Mouse (Mus musculus) hindbrain, embryonic 11.5 days (tissue): ENCODE data around the gene Spata31d1b. TPM values are rescaled to one million over a fixed set of nuclear protein-coding genes. Genes with fewer than 3 reads are reported as not detected.
A peak's percentile ranks its signal among the peaks of the same experiment; 100 is the strongest.

Experiments used
- ATAC-seq: fragments of 200-750 bp; cut with Nextera tagmentation; 2 replicates; pipeline ENCODE4 v1.8.0; 2017; ENCODE audit warnings: mild to moderate bottlenecking, moderate TSS enrichment, moderate library complexity; ENCODE audit not compliant: low FRiP score
- DNase-seq: peaks from one replicate; pipeline ENCODE4 v3.0.0-alpha.2; 2015; ENCODE audit warnings: low spot score
- H3K27ac ChIP-seq: fragments of 300-500 bp; sonication (generic); 2 replicates; pipeline ENCODE4 v1.5.1; 2014; ENCODE audit warnings: mild to moderate bottlenecking, low read depth, low read length
- H3K27me3 ChIP-seq: fragments of 300-500 bp; sonication (generic); 2 replicates; pipeline ENCODE4 v1.6.1; 2014; ENCODE audit warnings: mild to moderate bottlenecking, low read length, moderate library complexity, mixed read lengths; ENCODE audit not compliant: control insufficient read depth, insufficient read depth
- H3K36me3 ChIP-seq: fragments of 300-500 bp; sonication (generic); 2 replicates; pipeline ENCODE4 v1.6.1; 2014; ENCODE audit warnings: mild to moderate bottlenecking, low read length, moderate library complexity, mixed read lengths; ENCODE audit not compliant: control insufficient read depth, insufficient read depth
- H3K4me1 ChIP-seq: fragments of 300-500 bp; sonication (generic); replicated peaks from 2 replicates; pipeline ENCODE4 v1.6.1; 2014; ENCODE audit warnings: low read length, mixed read lengths; ENCODE audit not compliant: control insufficient read depth, insufficient read depth
- H3K4me2 ChIP-seq: fragments of 300-500 bp; sonication (generic); replicated peaks from 2 replicates; pipeline ENCODE4 v1.6.1; 2014; ENCODE audit warnings: mild to moderate bottlenecking, low read depth, low read length
- H3K4me3 ChIP-seq: fragments of 300-500 bp; sonication (generic); 2 replicates; pipeline ENCODE4 v1.5.1; 2014; ENCODE audit warnings: low read depth, low read length
- H3K9ac ChIP-seq: fragments of 300-500 bp; sonication (generic); 2 replicates; pipeline ENCODE4 v1.6.1; 2014; ENCODE audit warnings: low read depth, low read length
- H3K9me3 ChIP-seq: fragments of 300-500 bp; sonication (generic); 2 replicates; pipeline ENCODE4 v1.6.1; 2016; ENCODE audit warnings: low read length; ENCODE audit not compliant: control insufficient read depth
- WGBS: fragments of 180-500 bp; shearing (Covaris S2); extraction: QIAGEN DNeasy Blood & Tissue Kit; methylation state at CpG from one replicate; pipeline ENCODE4 v1.1.7; 2014; 5-methylcytosine and 5-hydroxymethylcytosine counted together
- polyA plus RNA-seq: library from polyadenylated mRNA; unstranded; fragments of >200 nt; fragmentation: Nextera tagmentation; extraction: Ambion mirVana; gene quantifications from 2 replicates; pipeline ENCODE4 v1.2.1, GENCODE M21; 2014

The Spata31d1b gene
- polyA plus RNA-seq, 1 experiment from 2014 or later, result not detected

DNA sequence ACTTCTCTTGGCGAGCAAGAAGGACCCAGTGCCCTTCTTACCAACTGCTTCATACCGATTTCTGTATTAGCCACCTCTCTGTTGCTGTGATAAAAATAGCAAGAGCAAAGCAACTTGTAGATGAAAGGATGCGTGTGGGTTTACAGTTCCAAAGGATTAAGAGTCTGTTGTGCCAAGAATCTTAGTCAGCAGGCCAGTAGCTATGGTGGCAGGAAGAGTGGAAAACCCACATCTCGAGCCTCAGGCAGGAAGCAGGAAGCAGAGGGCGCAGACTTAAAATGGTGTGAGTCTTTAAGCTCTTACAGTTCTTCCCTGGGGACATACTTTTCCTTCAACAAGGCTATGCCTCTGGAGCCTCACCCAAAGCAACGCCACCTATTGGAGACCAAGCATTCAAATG lies 33.4 kb downstream of the Spata31d1b start:
- Histone ChIP-seq H3K27ac (no peak overlapping the region), H3K27me3 (no peaks in the 10 kb centered on the region), H3K36me3 (no peaks in the 10 kb centered on the region), H3K4me3 (no peak overlapping the region), H3K9ac (no peak overlapping the region), H3K4me2 (no peak overlapping the region), H3K9me3 (no peaks in the 10 kb centered on the region), H3K4me1 (no peaks in the 10 kb centered on the region)
- no peak for ATAC-seq
- 87% methylated on average over 6 of the region's 6 CpGs for WGBS
- DNase-seq, result no peak

DNA sequence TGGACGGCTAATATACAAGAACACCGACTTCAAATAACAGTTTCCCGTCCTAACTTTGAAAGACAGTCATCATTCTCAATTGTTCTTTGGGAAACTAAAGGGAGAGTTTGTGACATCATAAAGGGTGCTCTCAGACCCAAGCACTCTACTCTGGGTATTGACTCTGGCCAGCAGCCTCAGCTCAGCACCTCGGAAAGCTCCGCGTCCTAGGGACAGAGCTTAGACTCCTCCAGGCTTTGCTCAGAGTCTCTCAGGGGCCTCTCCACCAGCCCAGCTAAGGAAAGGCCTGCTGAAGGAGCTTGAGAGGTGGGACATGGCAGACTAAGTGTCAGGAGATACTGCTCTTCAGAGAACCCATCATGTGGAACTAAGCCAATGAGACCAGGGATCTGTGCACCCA lies 34.1 kb downstream of the Spata31d1b start:
- Histone ChIP-seq H3K27ac (no peak overlapping the region), H3K4me3 (no peak overlapping the region), H3K36me3 (no peaks in the 10 kb centered on the region), H3K9ac (no peak overlapping the region), H3K27me3 (no peaks in the 10 kb centered on the region), H3K9me3 (no peaks in the 10 kb centered on the region), H3K4me2 (no peak overlapping the region), H3K4me1 (no peaks in the 10 kb centered on the region)
- DNase-seq, result no peak
- ATAC-seq, result no peak
- WGBS, result 72% methylated on average over 5 of the region's 6 CpGs

DNA sequence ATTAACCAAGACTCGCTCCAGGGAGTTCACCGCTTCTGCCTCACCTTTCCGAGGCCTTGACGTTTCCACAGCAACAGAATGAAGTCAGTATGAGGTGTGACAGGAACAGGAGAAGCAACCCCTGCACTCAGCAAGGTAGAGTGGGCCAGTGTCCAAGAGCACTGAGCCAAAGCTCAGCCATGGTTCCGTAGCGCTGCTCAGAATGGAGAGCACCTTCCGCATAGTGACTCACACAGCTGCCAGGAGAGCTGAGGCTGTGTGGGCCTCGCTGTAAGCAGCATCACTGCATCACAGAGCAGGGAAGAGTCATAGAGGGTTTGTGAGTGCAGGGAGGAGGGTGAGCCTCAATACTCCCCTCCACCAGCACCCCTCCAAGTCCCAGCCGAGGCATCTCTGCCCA lies 34.6 kb downstream of the Spata31d1b start, which contains the start of gene 1700014D04Rik:
Gene 1700014D04Rik (minus strand): TSS at position 42 of the 400 bp plus-strand sequence.
- Histone ChIP-seq H3K9me3 (no peaks in the 10 kb centered on the region), H3K4me2 (no peak within 1 kb of the TSS), H3K27ac (no peak within 1 kb of the TSS), H3K9ac (no peak within 1 kb of the TSS), H3K4me3 (no peak within 1 kb of the TSS), H3K36me3 (no peaks in the 10 kb centered on the region), H3K4me1 (no peaks in the 10 kb centered on the region), H3K27me3 (no peaks in the 10 kb centered on the region)
- whole genome bisulfite sequencing, result 88% methylated on average over 9 of the region's 9 CpGs
- no peak for DNase-seq
- no peak for ATAC-seq

DNA sequence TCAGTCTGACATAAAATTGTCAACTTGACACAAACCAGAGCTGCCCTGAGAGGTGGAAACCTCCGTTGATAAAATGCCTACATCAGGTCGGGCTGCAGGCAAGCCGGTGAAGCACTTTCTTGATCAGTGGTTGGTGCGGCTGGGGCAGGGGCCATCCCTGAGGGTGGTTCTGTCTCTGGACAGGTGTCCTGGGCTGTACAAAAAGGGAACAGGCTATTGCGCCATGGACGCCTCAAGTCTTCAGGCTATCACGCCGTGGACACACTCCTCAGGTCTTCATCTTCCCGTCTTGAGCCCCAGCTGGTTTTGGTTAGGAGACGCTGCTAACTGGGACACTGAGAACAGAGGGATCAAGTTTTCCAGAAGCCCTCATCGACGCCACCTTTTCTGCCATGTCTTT lies 38.2 kb downstream of the Spata31d1b start:
- no peak overlapping the region for H3K9ac ChIP-seq
- 80% methylated on average over 12 of the region's 12 CpGs for WGBS
- no peak overlapping the region for H3K4me2 ChIP-seq
- H3K36me3 ChIP-seq, result 0 out of 2 replicates have a peak, but pooled peaks cover 3% of the 10 kb centered on the region
- ATAC-seq (no peak), DNase-seq (no peak)
- no peaks in the 10 kb centered on the region for H3K9me3 ChIP-seq
- H3K4me1 ChIP-seq, result no peaks in the 10 kb centered on the region
- no peaks in the 10 kb centered on the region for H3K27me3 ChIP-seq
- H3K27ac ChIP-seq, result no peak overlapping the region
- no peak overlapping the region for H3K4me3 ChIP-seq

DNA sequence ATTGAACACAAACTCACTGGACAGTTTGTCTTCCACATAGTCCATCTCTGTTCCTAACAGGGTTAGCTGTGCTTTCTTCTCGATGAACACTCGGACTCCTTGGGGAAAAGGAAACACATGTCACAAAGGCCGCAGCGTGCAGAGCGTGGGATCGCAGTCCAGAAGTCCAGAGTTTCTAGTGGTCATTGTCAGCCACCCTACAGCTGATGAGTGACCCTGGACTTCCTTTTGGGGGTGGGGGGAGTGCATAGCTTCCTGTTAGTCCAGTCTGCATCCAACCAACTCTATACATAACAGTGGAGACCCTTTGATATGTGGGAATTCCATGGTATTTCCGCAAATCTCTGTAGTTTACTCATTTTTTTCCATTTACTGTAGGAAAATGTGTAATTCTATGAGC lies 44.8 kb downstream of the Spata31d1b start:
- Histone ChIP-seq H3K4me1 (no peaks in the 10 kb centered on the region), H3K9me3 (no peaks in the 10 kb centered on the region), H3K9ac (no peak overlapping the region), H3K27me3 (no peaks in the 10 kb centered on the region), H3K36me3 (0 out of 2 replicates have a peak, but pooled peaks cover 8% of the 10 kb centered on the region), H3K27ac (no peak overlapping the region), H3K4me3 (no peak overlapping the region), H3K4me2 (no peak overlapping the region)
- 88% methylated on average over 7 of the region's 7 CpGs for WGBS
- ATAC-seq (no peak), DNase-seq (no peak)

DNA sequence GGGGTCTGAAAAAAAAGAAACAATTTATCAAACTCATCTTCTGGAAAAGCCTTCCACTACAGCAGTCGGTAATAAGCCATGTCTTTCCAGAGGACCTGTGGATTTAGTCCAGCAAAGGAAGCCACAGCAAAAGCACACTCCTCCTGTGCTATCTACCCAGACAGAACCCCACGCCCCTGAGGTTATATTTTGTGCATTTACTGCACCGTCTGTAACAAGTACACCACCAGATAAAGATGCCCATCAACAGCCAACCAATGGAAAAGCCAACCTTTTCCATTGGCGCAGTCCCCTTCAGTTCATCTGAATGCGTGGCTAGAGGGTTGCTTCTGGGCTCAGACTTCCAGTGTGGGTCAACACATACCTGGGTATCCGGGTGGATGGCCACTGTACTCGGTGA lies 50.7 kb downstream of the Spata31d1b start:
- no peak overlapping the region for H3K27ac ChIP-seq
- ATAC-seq (no peak), DNase-seq (no peak)
- no peak overlapping the region for H3K4me2 ChIP-seq
- H3K9me3 ChIP-seq, result no peaks in the 10 kb centered on the region
- 0 out of 2 replicates have a peak, but pooled peaks cover 2% of the 10 kb centered on the region for H3K36me3 ChIP-seq
- no peaks in the 10 kb centered on the region for H3K27me3 ChIP-seq
- no peak overlapping the region for H3K4me3 ChIP-seq
- peaks cover 6% of the 10 kb centered on the region for H3K4me1 ChIP-seq
- H3K9ac ChIP-seq, result no peak overlapping the region
- WGBS, result 93% methylated on average over 7 of the region's 7 CpGs

DNA sequence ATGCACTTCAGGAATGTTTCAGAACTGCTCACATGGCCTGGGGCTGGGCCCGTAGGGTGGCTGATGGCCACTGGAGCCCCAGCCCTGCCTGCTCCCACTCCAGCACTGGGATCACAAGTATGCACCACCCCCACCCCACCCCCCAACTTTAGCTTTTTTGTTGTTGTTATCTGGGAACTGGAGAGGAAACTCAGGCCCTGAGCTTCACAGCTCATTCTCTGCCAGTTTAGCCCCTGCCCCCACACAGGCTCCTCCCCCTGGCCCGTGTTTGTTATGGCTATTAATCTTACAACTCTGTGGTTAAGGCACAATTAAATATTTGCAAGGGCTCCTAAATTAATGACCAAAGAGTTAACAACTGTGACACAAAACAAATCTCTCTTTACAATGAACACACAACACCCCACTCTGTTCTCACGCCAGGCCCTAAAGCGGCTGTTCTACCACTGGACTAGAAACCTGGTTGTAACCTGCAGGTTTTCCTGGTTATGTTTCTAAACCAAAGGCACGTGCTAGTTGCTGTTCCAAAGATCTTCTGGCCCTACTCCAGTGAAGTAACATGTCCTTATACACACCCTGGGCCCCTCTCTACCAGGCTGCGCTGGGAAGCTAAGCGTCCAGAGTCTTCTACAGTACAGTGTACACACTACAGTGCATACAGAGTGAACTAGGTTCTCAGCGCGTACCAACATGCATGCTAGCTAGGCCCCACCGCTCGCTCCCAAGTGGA lies 54.9 kb downstream of the Spata31d1b start:
- Histone ChIP-seq H3K27me3 (no peaks in the 10 kb centered on the region), H3K27ac (no peak overlapping the region), H3K4me2 (no peak overlapping the region), H3K9ac (no peak overlapping the region), H3K9me3 (no peaks in the 10 kb centered on the region), H3K36me3 (no peaks in the 10 kb centered on the region), H3K4me3 (no peak overlapping the region), H3K4me1 (peaks cover 9% of the 10 kb centered on the region)
- ATAC-seq, result no peak
- no peak for DNase-seq
- WGBS, result 83% methylated on average over 11 of the region's 11 CpGs

DNA sequence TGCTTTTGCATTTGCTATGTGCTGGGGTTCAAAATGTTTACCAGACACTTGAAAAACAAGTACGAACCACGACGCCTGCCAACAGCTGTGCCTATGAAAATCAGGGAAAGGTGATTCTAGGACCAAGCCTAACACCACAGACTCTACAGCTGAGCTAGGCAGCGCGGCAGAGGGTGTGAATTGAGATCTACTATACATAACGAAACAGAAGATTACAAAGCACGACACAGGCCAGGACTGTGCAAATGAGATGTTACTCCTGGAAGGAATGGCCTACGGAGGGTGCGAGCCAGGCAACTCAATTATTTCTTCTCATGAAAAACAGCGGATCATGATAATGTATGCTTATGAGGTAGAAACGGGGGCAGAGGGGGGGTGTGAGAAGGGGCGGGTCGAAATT lies 56.4 kb downstream of the Spata31d1b start:
- no peak for DNase-seq
- Histone ChIP-seq H3K36me3 (no peaks in the 10 kb centered on the region), H3K4me1 (peaks cover 9% of the 10 kb centered on the region), H3K4me2 (peak overlapping the region; percentile 74), H3K27ac (no peak overlapping the region), H3K9me3 (no peaks in the 10 kb centered on the region), H3K9ac (peak overlapping the region; percentile 77; the same call in 1 of the 2 replicates), H3K4me3 (peak overlapping the region; percentile 85), H3K27me3 (no peaks in the 10 kb centered on the region)
- ATAC-seq, result no peak
- WGBS, result 44% methylated on average over 13 of the region's 13 CpGs
